Mouse (Mus musculus) liver, embryonic 16.5 days (tissue): ENCODE measurements around the gene Traip. TPM values are rescaled to one million over a fixed set of nuclear protein-coding genes. Genes with fewer than 3 reads are reported as not detected.
A peak's percentile ranks its signal among the peaks of the same experiment; 100 is the strongest.

Experiments used
- ATAC-seq: fragments of 200-750 bp; cut with Nextera tagmentation; 2 replicates; pipeline ENCODE4 v1.8.0; 2017; ENCODE audit warnings: low read depth, mild to moderate bottlenecking, moderate number of reproducible peaks, moderate library complexity
- H3K27ac ChIP-seq: fragments of 300-500 bp; sonication (generic); 2 replicates; pipeline ENCODE4 v1.5.1; 2014; ENCODE audit warnings: mild to moderate bottlenecking, low read length
- H3K27me3 ChIP-seq: fragments of 300-500 bp; sonication (generic); 2 replicates; pipeline ENCODE4 v1.6.1; 2014; ENCODE audit warnings: low read depth, low read length, mixed read lengths; ENCODE audit not compliant: control insufficient read depth, insufficient read depth
- H3K36me3 ChIP-seq: fragments of 300-500 bp; sonication (generic); 2 replicates; pipeline ENCODE4 v1.6.1; 2014; ENCODE audit warnings: mild to moderate bottlenecking; ENCODE audit not compliant: control insufficient read depth, insufficient read depth
- H3K4me1 ChIP-seq: fragments of 300-500 bp; sonication (generic); 2 replicates; pipeline ENCODE4 v1.6.1; 2014; ENCODE audit warnings: low read depth, low read length, mixed read lengths; ENCODE audit not compliant: control insufficient read depth
- H3K4me2 ChIP-seq: fragments of 300-500 bp; sonication (generic); 2 replicates; pipeline ENCODE4 v1.6.1; 2014; ENCODE audit warnings: low read depth, low read length, mixed read lengths
- H3K4me3 ChIP-seq: fragments of 300-500 bp; sonication (generic); 2 replicates; pipeline ENCODE4 v1.5.1; 2014; ENCODE audit warnings: low read depth, mild to moderate bottlenecking, low read length
- H3K9ac ChIP-seq: fragments of 300-500 bp; sonication (generic); 2 replicates; pipeline ENCODE4 v1.6.1; 2014; ENCODE audit warnings: low read depth, low read length
- H3K9me3 ChIP-seq: fragments of 300-500 bp; sonication (generic); replicated peaks from 2 replicates; pipeline ENCODE4 v1.6.1; 2016; ENCODE audit warnings: low read length; ENCODE audit not compliant: control insufficient read depth
- WGBS: fragments of 180-500 bp; shearing (Covaris S2); extraction: QIAGEN DNeasy Blood & Tissue Kit; methylation state at CpG from one replicate; pipeline ENCODE4 v1.1.7; 2014; ENCODE audit not compliant: insufficient replicate concordance; 5-methylcytosine and 5-hydroxymethylcytosine counted together
- polyA plus RNA-seq: library from polyadenylated mRNA; unstranded; fragments of >200 nt; fragmentation: Nextera tagmentation; extraction: Ambion mirVana; gene quantifications from 2 replicates; pipeline ENCODE4 v1.2.1, GENCODE M21; 2015

Traip gene
- polyA plus RNA-seq, 1 experiment from 2014 or later = 11.1 TPM

DNA sequence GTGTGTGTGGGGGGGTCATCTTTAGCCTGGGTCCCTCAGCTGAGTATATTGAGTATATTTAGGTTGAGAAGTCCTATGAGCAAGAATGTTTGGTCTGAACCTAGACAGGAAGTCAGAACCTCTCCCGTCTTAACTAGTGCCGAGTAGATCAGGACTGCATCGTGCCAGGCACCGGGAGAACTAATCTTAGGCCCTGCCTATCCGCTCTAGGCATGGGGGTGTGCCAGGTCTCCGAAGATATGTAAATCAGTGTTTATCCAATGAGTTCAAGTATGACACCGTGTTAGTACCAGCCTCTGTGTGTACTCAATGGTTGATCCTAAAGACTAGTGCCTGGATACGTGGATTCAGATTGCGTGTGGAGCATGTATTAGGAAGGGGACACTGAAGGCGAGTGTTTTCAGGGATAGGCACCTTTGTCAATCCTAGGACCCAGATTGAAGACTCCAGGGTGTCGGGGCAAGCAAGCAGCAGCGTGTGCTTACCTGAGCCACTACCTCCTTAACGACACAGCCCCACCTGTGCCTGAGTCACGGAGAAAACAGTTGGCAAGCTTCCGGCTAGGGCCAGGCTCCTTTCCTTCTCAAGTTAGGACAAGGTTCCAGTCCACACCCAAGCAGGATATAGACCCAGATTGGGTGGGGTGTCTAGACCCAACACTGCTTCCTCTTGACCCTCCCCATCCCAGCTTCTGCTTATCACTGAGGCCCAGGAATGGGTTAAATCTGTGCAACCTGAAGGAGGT is 39.7 kb upstream of the Traip start:
- H3K9ac ChIP-seq = no peak overlapping the region
- no peak overlapping the region for H3K27ac ChIP-seq
- no peak for ATAC-seq
- no peaks in the 10 kb centered on the region for H3K36me3 ChIP-seq
- H3K9me3 ChIP-seq = no peaks in the 10 kb centered on the region
- H3K27me3 ChIP-seq = no peaks in the 10 kb centered on the region
- no peak overlapping the region for H3K4me2 ChIP-seq
- no peak overlapping the region for H3K4me3 ChIP-seq
- 72% methylated on average over 15 of the region's 15 CpGs for WGBS
- H3K4me1 ChIP-seq = peaks cover 20% of the 10 kb centered on the region

DNA sequence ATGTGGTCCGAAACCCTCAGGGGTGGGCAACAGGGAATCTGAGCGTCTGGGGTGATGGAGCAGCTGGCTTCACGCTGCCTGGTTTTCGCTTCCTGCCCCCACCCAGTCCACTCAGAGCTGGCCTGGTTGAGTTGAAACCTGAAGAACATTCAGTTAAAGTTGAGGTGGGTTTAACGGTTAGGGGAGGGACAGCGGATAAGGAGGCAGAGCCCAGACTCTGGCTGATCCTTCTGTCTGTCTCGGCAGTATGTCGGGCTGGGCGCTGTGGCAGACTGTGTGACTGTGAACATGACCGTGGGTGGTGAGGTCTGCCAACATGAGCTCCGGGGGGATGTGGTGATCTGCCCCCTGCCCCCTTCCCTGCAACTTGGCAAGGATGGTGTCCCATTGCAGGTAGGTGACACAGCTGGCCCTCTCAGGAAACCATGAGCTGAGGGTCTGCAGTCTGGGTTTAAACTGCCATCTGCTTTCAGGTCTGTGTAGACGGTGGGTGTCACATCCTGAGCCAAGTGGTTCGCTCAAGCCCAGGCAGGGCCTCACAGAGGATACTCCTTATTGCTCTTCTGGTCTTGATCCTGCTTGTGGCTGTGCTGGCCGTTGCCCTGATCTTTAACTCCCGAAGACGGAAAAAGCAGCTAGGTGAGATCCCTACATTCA is 35.0 kb upstream of the Traip start:
- no peak overlapping the region for H3K27ac ChIP-seq
- no peak overlapping the region for H3K4me3 ChIP-seq
- no peak overlapping the region for H3K9ac ChIP-seq
- no peak overlapping the region for H3K4me2 ChIP-seq
- H3K9me3 ChIP-seq = no peaks in the 10 kb centered on the region
- ATAC-seq = no peak
- H3K4me1 ChIP-seq = no peaks in the 10 kb centered on the region
- H3K36me3 ChIP-seq = no peaks in the 10 kb centered on the region
- no peaks in the 10 kb centered on the region for H3K27me3 ChIP-seq
- 60% methylated on average over 16 of the region's 16 CpGs for WGBS

DNA sequence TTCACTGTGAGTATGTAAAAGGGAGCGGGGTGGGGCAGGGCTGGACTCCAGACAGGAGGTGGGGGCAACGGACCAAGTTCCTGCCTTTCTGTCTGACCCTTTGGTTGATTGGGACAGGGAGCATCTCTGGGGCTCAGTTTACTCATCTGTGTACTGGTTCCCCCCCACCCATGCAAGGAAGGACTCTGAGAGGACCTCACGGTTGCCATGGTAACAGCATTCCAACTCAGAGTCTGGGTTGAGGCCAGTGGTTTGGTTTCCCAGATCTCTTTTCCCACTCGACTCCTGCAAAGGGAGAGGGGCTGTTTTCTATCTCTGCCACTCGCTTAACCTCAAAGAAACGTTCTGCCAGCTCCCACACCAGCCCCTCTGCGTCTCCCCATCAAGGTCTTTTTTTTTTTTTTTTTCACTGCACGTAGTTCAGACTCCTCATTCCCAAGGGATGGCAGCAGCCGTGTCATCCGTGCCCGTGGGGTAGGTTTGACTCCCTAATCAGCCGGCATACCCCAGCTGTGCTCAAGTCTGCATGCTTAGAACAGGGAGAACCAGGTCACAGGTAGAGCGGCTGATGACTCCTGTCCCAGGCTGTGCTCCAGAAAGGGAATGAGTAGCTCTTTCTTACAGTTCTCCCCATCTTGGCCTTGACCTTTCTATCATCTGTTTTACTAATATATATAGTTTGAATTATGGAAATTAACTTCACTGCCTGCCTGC is 31.9 kb upstream of the Traip start:
- 48% methylated on average over 13 of the region's 13 CpGs for WGBS
- Histone ChIP-seq H3K4me1 (no peaks in the 10 kb centered on the region), H3K27ac (no peak overlapping the region), H3K27me3 (no peaks in the 10 kb centered on the region), H3K9me3 (no peaks in the 10 kb centered on the region), H3K9ac (no peak overlapping the region), H3K4me2 (no peak overlapping the region), H3K36me3 (no peaks in the 10 kb centered on the region), H3K4me3 (no peak overlapping the region)
- ATAC-seq = no peak

DNA sequence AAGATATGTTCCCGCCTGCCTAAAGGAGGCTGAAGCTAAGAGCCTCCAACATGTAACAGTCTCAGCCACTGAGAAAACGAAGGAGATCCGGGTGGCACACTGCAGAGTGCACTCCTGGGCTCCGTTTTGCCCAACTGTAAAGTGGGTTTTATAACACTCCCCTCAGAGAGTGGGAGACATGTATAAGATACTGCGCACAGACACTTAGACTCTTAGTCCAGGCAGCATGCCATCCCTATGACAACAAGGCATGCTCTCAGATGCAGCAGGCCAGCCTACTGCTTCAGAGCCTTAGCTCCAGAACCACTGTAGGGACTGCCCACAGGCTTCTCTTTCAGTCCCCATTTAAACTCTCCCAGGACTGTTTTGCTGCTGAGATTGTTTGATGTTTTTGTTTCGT is 31.1 kb upstream of the Traip start:
- no peak for ATAC-seq
- no peaks in the 10 kb centered on the region for H3K36me3 ChIP-seq
- WGBS = 60% methylated on average over 6 of the region's 6 CpGs
- no peak overlapping the region for H3K4me3 ChIP-seq
- H3K27ac ChIP-seq = no peak overlapping the region
- H3K4me2 ChIP-seq = no peak overlapping the region
- H3K9ac ChIP-seq = no peak overlapping the region
- H3K9me3 ChIP-seq = no peaks in the 10 kb centered on the region
- H3K27me3 ChIP-seq = no peaks in the 10 kb centered on the region
- peaks cover 1% of the 10 kb centered on the region; the same call in 1 of the 2 replicates for H3K4me1 ChIP-seq

DNA sequence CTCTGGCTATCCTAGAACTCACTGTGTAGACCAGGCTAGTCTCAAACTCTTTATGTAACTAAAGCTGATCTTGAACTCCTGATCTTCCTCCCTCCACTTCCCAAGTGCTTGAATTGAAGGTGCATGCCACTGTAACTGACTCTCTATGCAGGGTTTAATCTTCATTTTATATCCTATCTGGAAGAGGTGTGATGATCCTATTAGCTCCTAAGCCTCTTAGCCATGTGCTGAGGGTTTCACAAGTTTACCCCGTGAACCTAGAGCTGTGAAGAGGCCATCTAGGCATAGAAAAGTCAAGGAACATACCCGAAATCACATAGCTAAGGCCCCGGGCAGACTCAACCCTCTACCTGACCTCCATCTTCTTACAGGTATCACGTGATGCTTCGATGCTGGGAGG is 30.5 kb upstream of the Traip start:
- Histone ChIP-seq H3K4me3 (no peak overlapping the region), H3K4me2 (no peak overlapping the region), H3K9me3 (no peaks in the 10 kb centered on the region), H3K4me1 (peaks cover 2% of the 10 kb centered on the region; the same call in 1 of the 2 replicates), H3K9ac (no peak overlapping the region), H3K27ac (no peak overlapping the region), H3K36me3 (no peaks in the 10 kb centered on the region), H3K27me3 (no peaks in the 10 kb centered on the region)
- no peak for ATAC-seq
- 68% methylated on average over 5 of the region's 5 CpGs for WGBS

DNA sequence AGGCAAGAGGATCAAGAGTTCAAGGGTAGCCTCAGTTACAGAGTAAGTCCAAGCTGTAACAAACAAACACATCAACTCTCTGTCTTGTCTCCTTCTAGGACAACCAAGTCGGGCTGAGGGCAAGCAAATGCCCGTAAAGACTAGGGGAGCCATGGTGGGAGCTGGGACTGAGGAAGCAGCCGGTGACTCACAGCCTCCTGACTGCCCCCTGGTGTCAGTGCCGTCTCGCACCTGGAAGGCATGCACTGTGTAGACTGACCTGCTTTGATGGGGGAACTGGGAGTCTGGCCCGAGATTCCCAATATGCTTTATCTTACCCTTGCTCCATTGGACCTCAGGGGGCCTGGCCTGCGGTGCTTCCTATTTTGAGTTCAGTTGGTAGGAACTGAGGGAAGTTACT is 26.9 kb upstream of the Traip start:
- H3K4me1 ChIP-seq = peaks cover 2% of the 10 kb centered on the region; the same call in 1 of the 2 replicates
- H3K36me3 ChIP-seq = no peaks in the 10 kb centered on the region
- 22% methylated on average over 7 of the region's 7 CpGs for WGBS
- no peak overlapping the region for H3K4me3 ChIP-seq
- no peaks in the 10 kb centered on the region for H3K27me3 ChIP-seq
- no peak overlapping the region for H3K27ac ChIP-seq
- 0 out of 2 replicates have a peak, but pooled peaks have one; percentile 27 for ATAC-seq
- no peak overlapping the region for H3K4me2 ChIP-seq
- H3K9ac ChIP-seq = no peak overlapping the region
- no peaks in the 10 kb centered on the region for H3K9me3 ChIP-seq

DNA sequence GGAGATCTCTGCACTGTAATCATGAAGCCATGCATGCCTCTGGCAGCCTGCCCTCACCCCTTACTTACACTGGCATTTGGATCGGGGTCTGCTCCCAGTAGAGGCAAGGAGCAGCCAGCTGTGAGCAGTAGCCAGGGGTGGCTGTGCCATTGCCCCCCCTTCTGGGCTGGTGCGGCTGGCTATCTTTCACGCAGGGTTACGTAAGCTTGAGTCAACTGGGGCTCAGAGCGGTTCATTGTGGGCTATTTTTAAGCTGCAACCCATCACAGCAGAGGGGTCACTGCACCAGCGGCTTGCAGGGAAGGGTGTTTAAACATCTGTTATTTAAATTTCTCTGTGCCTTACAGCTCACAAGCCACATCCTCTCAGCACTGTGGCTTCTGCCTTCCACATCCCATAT is 26.0 kb upstream of the Traip start:
- Histone ChIP-seq H3K4me3 (no peak overlapping the region), H3K27me3 (no peaks in the 10 kb centered on the region)
- 18% methylated on average over 6 of the region's 6 CpGs for WGBS

DNA sequence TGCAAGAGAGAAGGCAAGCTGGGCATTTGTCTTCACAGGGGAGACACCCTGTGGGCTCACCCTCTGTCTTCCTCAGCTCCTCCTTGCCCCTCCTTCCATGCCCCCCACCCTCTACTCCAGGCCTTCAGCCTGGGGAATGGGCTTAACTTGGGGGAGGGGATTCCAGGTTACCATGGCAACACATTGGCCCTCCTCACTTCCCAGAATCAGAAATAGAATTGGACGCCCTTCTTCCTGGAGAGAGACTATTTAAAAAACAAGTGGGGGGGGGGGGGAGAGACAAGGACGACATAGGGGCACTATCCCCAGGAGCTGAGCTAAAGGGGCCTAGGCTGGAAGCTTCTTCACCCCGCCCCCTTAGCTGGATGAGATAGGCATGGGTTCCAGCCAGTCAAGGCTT is 24.7 kb upstream of the Traip start:
- 32% methylated on average over 3 of the region's 3 CpGs for WGBS
- no peak for ATAC-seq

More for the DNA sequence above, 26.0 kb upstream of the Traip start:
- Histone ChIP-seq H3K9me3 (no peaks in the 10 kb centered on the region), H3K4me1 (peaks cover 2% of the 10 kb centered on the region; the same call in 1 of the 2 replicates), H3K9ac (no peak overlapping the region), H3K36me3 (no peaks in the 10 kb centered on the region), H3K4me2 (no peak overlapping the region), H3K27ac (no peak overlapping the region)
- peak; percentile 54; the same call in 1 of the 2 replicates for ATAC-seq

More for the DNA sequence above, 24.7 kb upstream of the Traip start:
- H3K4me2 ChIP-seq = no peak overlapping the region
- no peak overlapping the region for H3K4me3 ChIP-seq
- H3K27me3 ChIP-seq = no peaks in the 10 kb centered on the region
- H3K9ac ChIP-seq = no peak overlapping the region
- no peaks in the 10 kb centered on the region for H3K36me3 ChIP-seq
- no peak overlapping the region for H3K27ac ChIP-seq
- H3K4me1 ChIP-seq = peaks cover 2% of the 10 kb centered on the region; the same call in 1 of the 2 replicates
- H3K9me3 ChIP-seq = no peaks in the 10 kb centered on the region
